Mouse (Mus musculus): ENCODE data around the gene Cplx1.

DNA sequence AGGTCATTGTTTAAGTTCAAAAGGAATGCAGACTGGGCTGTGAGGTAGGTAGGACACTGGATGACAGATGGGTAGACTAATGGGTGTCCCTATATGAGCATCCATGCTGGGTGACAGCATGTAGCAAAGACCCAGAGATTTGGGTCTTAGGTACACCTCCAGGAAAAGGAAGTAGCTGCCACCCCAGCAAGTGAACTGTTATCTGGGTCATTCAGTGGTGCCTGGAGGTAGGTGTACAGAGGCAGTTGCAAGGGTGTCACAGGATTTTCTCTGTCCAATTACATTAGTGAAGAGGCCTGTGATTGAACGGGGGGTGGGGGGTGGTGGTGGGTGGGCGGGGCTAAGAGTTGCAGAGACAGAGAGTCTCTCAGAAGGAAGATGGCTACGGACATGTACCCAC is 33.2 kb downstream of the Cplx1 start:
- TF ChIP-seq ZC3H11A (IDR thresholded peaks at IDR 0.05; ENCODE audit: borderline replicate concordance, low read depth, low read length), result no peak
- no peak for TF ChIP-seq HCFC1 (IDR thresholded peaks at IDR 0.05; ENCODE audit: borderline replicate concordance, insufficient read depth, low read length)
- no peak for TF ChIP-seq ZNF384 (IDR thresholded peaks at IDR 0.05; ENCODE audit: low read depth, low read length)
